Mouse (Mus musculus) layer of hippocampus, adult 18-20 months (tissue): ENCODE data around the gene Apeh. TPM values are rescaled to one million over a fixed set of nuclear protein-coding genes. Genes with fewer than 3 reads are reported as not detected.

Source experiments
- DNase-seq, 2 experiments: peaks; one replicate each; pipeline ENCODE4 v3.0.0; 2022; ENCODE audit warnings: low spot score in 2 of 2
- total RNA-seq, 2 experiments: library from RNA; stranded (reverse); gene quantifications; 2 replicates each; pipeline ENCODE4 v1.2.3; 2021

Gene Apeh
- total RNA-seq, 2 experiments from 2014 or later: 27.0 to 35.7 TPM

GRCm38 (mm10) chr9:108120671-108121070 is 26.3 kb upstream of the Apeh start:
- DNase-seq: no peak

- no peak for DNase-seq
Measured at GRCm38 (mm10) chr9:108119891-108120411, 25.5 kb upstream of the Apeh start.

- no peak for DNase-seq
Measured at GRCm38 (mm10) chr9:108117143-108117542, 22.7 kb upstream of the Apeh start.

GRCm38 (mm10) chr9:108115290-108116077 is 21.1 kb upstream of the Apeh start:
- DNase-seq: no peak

GRCm38 (mm10) chr9:108112719-108113340 is 18.4 kb upstream of the Apeh start:
- no peak for DNase-seq

GRCm38 (mm10) chr9:108111593-108112121 is 17.3 kb upstream of the Apeh start:
- DNase-seq: no peak

- no peak for DNase-seq
Measured at GRCm38 (mm10) chr9:108111101-108111592, 16.7 kb upstream of the Apeh start.

GRCm38 (mm10) chr9:108110160-108110559 is 15.8 kb upstream of the Apeh start:
- DNase-seq: no peak

GRCm38 (mm10) chr9:108107867-108108266 is 13.5 kb upstream of the Apeh start:
- no peak for DNase-seq

GRCm38 (mm10) chr9:108106090-108106489 is 11.7 kb upstream of the Apeh start:
- DNase-seq: no peak

- no peak for DNase-seq
Measured at GRCm38 (mm10) chr9:108105549-108105863, 11.1 kb upstream of the Apeh start.

GRCm38 (mm10) chr9:108104766-108105548 is 10.6 kb upstream of the Apeh start:
- DNase-seq: no peak

- DNase-seq: no peak
Measured at GRCm38 (mm10) chr9:108099619-108100018, 5.2 kb upstream of the Apeh start.

- no peak for DNase-seq
Measured at GRCm38 (mm10) chr9:108095949-108096712, 1.7 kb upstream of the Apeh start.

GRCm38 (mm10) chr9:108095518-108095917 is 1.1 kb upstream of the Apeh start:
- peak in 1 of 2 experiments; percentile 71 for DNase-seq

- no peak for DNase-seq
Measured at GRCm38 (mm10) chr9:108094998-108095411, 599 bp upstream of the Apeh start.

- DNase-seq: no peak
Measured at GRCm38 (mm10) chr9:108093586-108093985, 820 bp downstream of the Apeh start.

GRCm38 (mm10) chr9:108090611-108091120 is 3.7 kb downstream of the Apeh start:
- DNase-seq: no peak

- no peak for DNase-seq
Measured at GRCm38 (mm10) chr9:108085261-108085660, 9.1 kb downstream of the Apeh start.

- DNase-seq: no peak
Measured at GRCm38 (mm10) chr9:108083561-108083960, 10.8 kb downstream of the Apeh start.
